Mouse (Mus musculus): ENCODE measurements around the gene Fzd4. TPM values are rescaled to one million over a fixed set of nuclear protein-coding genes. Genes with fewer than 3 reads are reported as not detected.

The Fzd4 gene
- polyA plus RNA-seq, 1 experiment: 0.97 TPM

- TF ChIP-seq POLR2A (IDR thresholded peaks at IDR 0.05; ENCODE audit: insufficient read depth, low read length) (no peak), CTCF (IDR thresholded peaks at IDR 0.05; ENCODE audit: low read depth, low read length) (no peak), EP300 (IDR thresholded peaks at IDR 0.05; ENCODE audit: insufficient read depth, low read depth, low read length) (no peak)
- H3K36me3 ChIP-seq (ENCODE audit: control insufficient read depth, insufficient read depth, low read length, poor library complexity, severe bottlenecking): no peaks in the 10 kb centered on the region
- H3K27ac ChIP-seq (ENCODE audit: insufficient read depth, low read length): no peak overlapping the region
- no peaks in the 10 kb centered on the region for H3K4me1 ChIP-seq (ENCODE audit: control insufficient read depth, insufficient read depth, low read length)
- no peak overlapping the region for H3K4me3 ChIP-seq (ENCODE audit: low read depth, low read length)
- no peak overlapping the region for H3K9ac ChIP-seq (ENCODE audit: low read depth, poor library complexity, severe bottlenecking)
- no peaks in the 10 kb centered on the region for H3K9me3 ChIP-seq (replicated peaks; ENCODE audit: control insufficient read depth, insufficient read depth, low read length, poor library complexity, severe bottlenecking)
- H3K27me3 ChIP-seq (ENCODE audit: control insufficient read depth, insufficient read depth, low read length, poor library complexity, severe bottlenecking): no peaks in the 10 kb centered on the region
These were observed 8.8 kb upstream of the Fzd4 start for GRCm38 (mm10) chr7:89395399-89395798.

- Histone ChIP-seq H3K36me3 (ENCODE audit: control insufficient read depth, insufficient read depth, low read length, poor library complexity, severe bottlenecking) (no peaks in the 10 kb centered on the region), H3K27ac (ENCODE audit: insufficient read depth, low read length) (no peak overlapping the region), H3K4me1 (ENCODE audit: control insufficient read depth, insufficient read depth, low read length) (no peaks in the 10 kb centered on the region), H3K9me3 (replicated peaks; ENCODE audit: control insufficient read depth, insufficient read depth, low read length, poor library complexity, severe bottlenecking) (no peaks in the 10 kb centered on the region), H3K27me3 (ENCODE audit: control insufficient read depth, insufficient read depth, low read length, poor library complexity, severe bottlenecking) (no peaks in the 10 kb centered on the region), H3K9ac (ENCODE audit: low read depth, poor library complexity, severe bottlenecking) (no peak overlapping the region), H3K4me3 (ENCODE audit: low read depth, low read length) (no peak overlapping the region)
- TF ChIP-seq POLR2A (IDR thresholded peaks at IDR 0.05; ENCODE audit: insufficient read depth, low read length) (no peak), EP300 (IDR thresholded peaks at IDR 0.05; ENCODE audit: insufficient read depth, low read depth, low read length) (no peak), CTCF (IDR thresholded peaks at IDR 0.05; ENCODE audit: low read depth, low read length) (no peak)
These were observed 7.8 kb upstream of the Fzd4 start for GRCm38 (mm10) chr7:89396386-89396785.

- no peaks in the 10 kb centered on the region for H3K9me3 ChIP-seq (replicated peaks; ENCODE audit: control insufficient read depth, insufficient read depth, low read length, poor library complexity, severe bottlenecking)
- peaks cover 1% of the 10 kb centered on the region for H3K27me3 ChIP-seq (ENCODE audit: control insufficient read depth, insufficient read depth, low read length, poor library complexity, severe bottlenecking)
- no peaks in the 10 kb centered on the region for H3K4me1 ChIP-seq (ENCODE audit: control insufficient read depth, insufficient read depth, low read length)
- TF ChIP-seq CTCF (IDR thresholded peaks at IDR 0.05; ENCODE audit: low read depth, low read length) (no peak), POLR2A (IDR thresholded peaks at IDR 0.05; ENCODE audit: insufficient read depth, low read length) (no peak), EP300 (IDR thresholded peaks at IDR 0.05; ENCODE audit: insufficient read depth, low read depth, low read length) (no peak)
- H3K27ac ChIP-seq (ENCODE audit: insufficient read depth, low read length): no peak overlapping the region
- no peak overlapping the region for H3K9ac ChIP-seq (ENCODE audit: low read depth, poor library complexity, severe bottlenecking)
- no peaks in the 10 kb centered on the region for H3K36me3 ChIP-seq (ENCODE audit: control insufficient read depth, insufficient read depth, low read length, poor library complexity, severe bottlenecking)
- H3K4me3 ChIP-seq (ENCODE audit: low read depth, low read length): no peak overlapping the region
These were observed 6.2 kb upstream of the Fzd4 start for GRCm38 (mm10) chr7:89397837-89398534.

- peaks cover 2% of the 10 kb centered on the region for H3K27me3 ChIP-seq (ENCODE audit: control insufficient read depth, insufficient read depth, low read length, poor library complexity, severe bottlenecking)
- H3K4me1 ChIP-seq (ENCODE audit: control insufficient read depth, insufficient read depth, low read length): no peaks in the 10 kb centered on the region
- no peak overlapping the region for H3K4me3 ChIP-seq (ENCODE audit: low read depth, low read length)
- H3K36me3 ChIP-seq (ENCODE audit: control insufficient read depth, insufficient read depth, low read length, poor library complexity, severe bottlenecking): no peaks in the 10 kb centered on the region
- H3K27ac ChIP-seq (ENCODE audit: insufficient read depth, low read length): no peak overlapping the region
- no peak for TF ChIP-seq CTCF (IDR thresholded peaks at IDR 0.05; ENCODE audit: low read depth, low read length)
- TF ChIP-seq POLR2A (IDR thresholded peaks at IDR 0.05; ENCODE audit: insufficient read depth, low read length): no peak
- no peak for TF ChIP-seq EP300 (IDR thresholded peaks at IDR 0.05; ENCODE audit: insufficient read depth, low read depth, low read length)
- no peak overlapping the region for H3K9ac ChIP-seq (ENCODE audit: low read depth, poor library complexity, severe bottlenecking)
- no peaks in the 10 kb centered on the region for H3K9me3 ChIP-seq (replicated peaks; ENCODE audit: control insufficient read depth, insufficient read depth, low read length, poor library complexity, severe bottlenecking)
These were observed 3.4 kb upstream of the Fzd4 start for GRCm38 (mm10) chr7:89400721-89401120.

- H3K4me3 ChIP-seq (ENCODE audit: low read depth, low read length): no peak overlapping the region
- H3K9me3 ChIP-seq (replicated peaks; ENCODE audit: control insufficient read depth, insufficient read depth, low read length, poor library complexity, severe bottlenecking): no peaks in the 10 kb centered on the region
- H3K36me3 ChIP-seq (ENCODE audit: control insufficient read depth, insufficient read depth, low read length, poor library complexity, severe bottlenecking): no peaks in the 10 kb centered on the region
- H3K4me1 ChIP-seq (ENCODE audit: control insufficient read depth, insufficient read depth, low read length): no peaks in the 10 kb centered on the region
- peaks cover 2% of the 10 kb centered on the region for H3K27me3 ChIP-seq (ENCODE audit: control insufficient read depth, insufficient read depth, low read length, poor library complexity, severe bottlenecking)
- H3K9ac ChIP-seq (ENCODE audit: low read depth, poor library complexity, severe bottlenecking): no peak overlapping the region
- H3K27ac ChIP-seq (ENCODE audit: insufficient read depth, low read length): no peak overlapping the region
- TF ChIP-seq CTCF (IDR thresholded peaks at IDR 0.05; ENCODE audit: low read depth, low read length) (no peak), POLR2A (IDR thresholded peaks at IDR 0.05; ENCODE audit: insufficient read depth, low read length) (no peak), EP300 (IDR thresholded peaks at IDR 0.05; ENCODE audit: insufficient read depth, low read depth, low read length) (no peak)
These were observed 2.9 kb upstream of the Fzd4 start for GRCm38 (mm10) chr7:89401136-89401858.

GRCm38 (mm10) chr7:89401936-89402335, 2.2 kb upstream of the Fzd4 start:
- Histone ChIP-seq H3K36me3 (ENCODE audit: control insufficient read depth, insufficient read depth, low read length, poor library complexity, severe bottlenecking) (no peaks in the 10 kb centered on the region), H3K27ac (ENCODE audit: insufficient read depth, low read length) (no peak overlapping the region), H3K27me3 (ENCODE audit: control insufficient read depth, insufficient read depth, low read length, poor library complexity, severe bottlenecking) (peaks cover 2% of the 10 kb centered on the region), H3K4me3 (ENCODE audit: low read depth, low read length) (no peak overlapping the region), H3K9ac (ENCODE audit: low read depth, poor library complexity, severe bottlenecking) (no peak overlapping the region), H3K4me1 (ENCODE audit: control insufficient read depth, insufficient read depth, low read length) (no peaks in the 10 kb centered on the region), H3K9me3 (replicated peaks; ENCODE audit: control insufficient read depth, insufficient read depth, low read length, poor library complexity, severe bottlenecking) (peaks cover 2% of the 10 kb centered on the region; the same call in 1 of the 2 replicates)
- TF ChIP-seq POLR2A (IDR thresholded peaks at IDR 0.05; ENCODE audit: insufficient read depth, low read length) (no peak), EP300 (IDR thresholded peaks at IDR 0.05; ENCODE audit: insufficient read depth, low read depth, low read length) (no peak), CTCF (IDR thresholded peaks at IDR 0.05; ENCODE audit: low read depth, low read length) (no peak)
